Mouse (Mus musculus) cerebellum, postnatal 4 days (tissue): ENCODE data around the gene Usp54.

Source experiments
- DNase-seq, 2 experiments: peaks; one replicate each; pipeline ENCODE4 v3.0.0; 2022; ENCODE audit warnings: low spot score in 2 of 2, mixed read lengths in 1 of 2

Gene Usp54

GRCm38 (mm10) chr14:20499982-20500381 lies 140.9 kb downstream of the Usp54 start:
- no peak for DNase-seq
